Mouse (Mus musculus): ENCODE data around the gene Kcnj6.

GRCm38 (mm10) chr16:94756352-94756751, 241.1 kb downstream of the Kcnj6 start:
- TF ChIP-seq MYOG (IDR thresholded peaks at IDR 0.05; ENCODE audit: control insufficient read depth, extremely low read depth, insufficient read length) (no peak), CTCF (IDR thresholded peaks at IDR 0.05; ENCODE audit: control insufficient read depth, insufficient read depth, insufficient read length) (no peak), MAX (IDR thresholded peaks at IDR 0.05) (no peak), MYOD1 (IDR thresholded peaks at IDR 0.05; ENCODE audit: control insufficient read depth, insufficient read length, low read depth) (no peak), CEBPB (IDR thresholded peaks at IDR 0.05; ENCODE audit: low read depth) (no peak), FOSL1 (IDR thresholded peaks at IDR 0.05; ENCODE audit: insufficient read depth, low read length, poor library complexity, severe bottlenecking) (no peak)
